Mouse (Mus musculus): ENCODE data around the gene Zdhhc5. TPM values are rescaled to one million over a fixed set of nuclear protein-coding genes. Genes with fewer than 3 reads are reported as not detected.

Zdhhc5 gene
- total and polyA plus RNA-seq, 3 experiments: 25.4 to 45.5 (median 37.7) TPM

DNA sequence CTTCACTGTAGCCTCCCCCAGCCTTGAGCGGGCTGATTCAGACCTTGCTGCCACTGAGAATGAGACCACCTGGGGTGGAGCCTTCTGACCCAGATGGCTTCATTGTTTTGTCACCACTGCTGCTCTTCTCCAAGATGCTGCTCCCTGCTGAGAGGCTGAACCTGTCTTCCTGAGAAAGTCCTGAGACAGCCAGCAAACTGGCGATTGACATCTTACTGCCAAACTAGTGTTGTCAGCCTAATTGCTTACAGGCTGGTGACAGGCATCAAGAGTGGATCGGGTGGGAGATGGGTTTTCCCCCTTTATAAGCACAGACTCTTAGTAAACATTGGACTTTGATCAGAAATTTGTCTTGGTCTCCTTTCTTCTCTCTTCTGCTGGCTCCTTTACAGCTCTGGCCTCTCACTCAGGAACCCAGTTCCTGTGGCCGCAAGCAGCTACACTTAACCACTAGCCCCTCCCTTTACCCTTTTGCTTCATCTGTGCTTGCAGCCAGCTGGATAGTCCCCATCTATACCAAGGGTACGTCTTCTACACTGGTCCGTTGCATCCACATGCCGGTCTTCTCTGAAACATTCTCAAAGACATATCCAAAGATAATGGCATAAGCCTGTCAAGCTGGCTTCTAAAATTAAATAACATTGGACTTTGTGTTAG lies 42.2 kb upstream of the Zdhhc5 start:
- dilution Hi-C loops (cut with MboI; ENCODE audit: extremely low pct_ligation_motif_present, extremely low pct_unique_long_range_greater_than_20kb, low sequenced_read_pairs) (no loop called here), in situ Hi-C loops (cut with MboI; ENCODE audit: low pct_ligation_motif_present, low pct_unique_long_range_greater_than_20kb, low sequenced_read_pairs) (no loop called here)

DNA sequence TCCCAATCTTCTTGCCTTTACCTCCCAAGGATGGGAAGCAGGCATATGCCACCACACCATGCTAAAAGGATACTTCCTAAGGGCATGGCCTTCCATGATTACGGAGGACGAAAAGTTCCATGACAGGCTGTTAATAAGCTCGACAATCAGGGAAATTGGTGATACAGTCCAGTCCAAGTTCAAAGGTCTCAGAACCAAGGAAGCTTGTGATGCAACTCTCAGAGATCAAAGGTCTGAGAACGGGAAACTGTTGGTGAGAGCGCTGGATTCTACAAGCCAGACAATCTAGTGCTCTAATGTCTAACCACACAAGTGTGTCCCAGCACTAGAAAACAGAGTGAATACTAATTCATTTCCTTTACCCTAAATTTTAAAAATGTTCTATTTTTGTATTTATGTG lies 41.3 kb upstream of the Zdhhc5 start:
- Histone ChIP-seq H3K9ac (ENCODE audit: insufficient read depth, low read depth) (no peak overlapping the region), H3K79me2 (replicated peaks; ENCODE audit: control insufficient read depth, extremely low read depth, insufficient read depth, poor library complexity, severe bottlenecking) (no peaks in the 10 kb centered on the region), H3K27ac (ENCODE audit: insufficient read depth, low read depth) (no peak overlapping the region), H3K27me3 (replicated peaks) (no peaks in the 10 kb centered on the region), H3K9me3 (replicated peaks; ENCODE audit: low read length) (no peaks in the 10 kb centered on the region), H3K4me1 (ENCODE audit: control insufficient read depth in 1 of 2, insufficient read depth in 2 of 2) (no peaks in the 10 kb centered on the region), H3K36me3 (replicated peaks in 1 of 2; ENCODE audit: control insufficient read depth in 1 of 2, insufficient read depth in 1 of 2, low read length in 1 of 2) (no peaks in the 10 kb centered on the region), H3K4me3 (replicated peaks in 1 of 3; ENCODE audit: low read depth in 2 of 3, low read length in 2 of 3, poor library complexity in 1 of 3) (no peak overlapping the region), H3K4me2 (ENCODE audit: insufficient read depth, low read depth, poor library complexity, severe bottlenecking) (no peak overlapping the region)
- TF ChIP-seq E2F4 (IDR thresholded peaks at IDR 0.05; ENCODE audit: insufficient replicate concordance, low read depth, low read length): no peak
- TF ChIP-seq USF2 (conservative IDR thresholded peaks at IDR 0.05; ENCODE audit: low read depth, low read length): no peak
- TF ChIP-seq SIN3A (IDR thresholded peaks at IDR 0.05; ENCODE audit: low read length): no peak
- no peak for TF ChIP-seq USF1 (IDR thresholded peaks at IDR 0.05; ENCODE audit: low read depth, low read length)
- no peak for TF ChIP-seq KAT2A (IDR thresholded peaks at IDR 0.05; ENCODE audit: insufficient replicate concordance, low read length)
- no peak for TF ChIP-seq MAFK (IDR thresholded peaks at IDR 0.05; ENCODE audit: insufficient replicate concordance, low read length)
- TF ChIP-seq POLR2A (IDR thresholded peaks at IDR 0.05; ENCODE audit: low read depth, low read length): no peak
- no peak for TF ChIP-seq RAD21 (IDR thresholded peaks at IDR 0.05; ENCODE audit: low read depth, low read length)
- TF ChIP-seq PAX5 (IDR thresholded peaks at IDR 0.05; ENCODE audit: low read length): no peak
- TF ChIP-seq ZC3H11A (IDR thresholded peaks at IDR 0.05; ENCODE audit: low read depth, low read length): no peak
- no peak for TF ChIP-seq ZNF384 (IDR thresholded peaks at IDR 0.05; ENCODE audit: low read depth, low read length)
- TF ChIP-seq EP300 (IDR thresholded peaks at IDR 0.05; ENCODE audit: low read length): no peak
- TF ChIP-seq NELFE (IDR thresholded peaks at IDR 0.05; ENCODE audit: low read depth, low read length): no peak
- no peak for TF ChIP-seq BHLHE40 (IDR thresholded peaks at IDR 0.05; ENCODE audit: low read depth, low read length)
- TF ChIP-seq ELF1 (IDR thresholded peaks at IDR 0.05; ENCODE audit: low read depth, low read length): no peak
- TF ChIP-seq MAX (IDR thresholded peaks at IDR 0.05; ENCODE audit: low read length): no peak
- no peak for TF ChIP-seq TBP (conservative IDR thresholded peaks at IDR 0.05; ENCODE audit: low read depth, low read length)
- no peak for TF ChIP-seq ZKSCAN1 (IDR thresholded peaks at IDR 0.05; ENCODE audit: borderline replicate concordance, low read depth, low read length)
- DNase-seq (ENCODE audit: extremely low read depth): no peak
- in situ Hi-C loops (cut with MboI; ENCODE audit: low pct_ligation_motif_present, low pct_unique_long_range_greater_than_20kb, low sequenced_read_pairs) (no loop called here), dilution Hi-C loops (cut with MboI; ENCODE audit: extremely low pct_ligation_motif_present, extremely low pct_unique_long_range_greater_than_20kb, low sequenced_read_pairs) (no loop called here)

More for the DNA sequence above, 42.2 kb upstream of the Zdhhc5 start:
- no peaks in the 10 kb centered on the region for H3K79me2 ChIP-seq (replicated peaks; ENCODE audit: control insufficient read depth, extremely low read depth, insufficient read depth, poor library complexity, severe bottlenecking)
- H3K27me3 ChIP-seq (replicated peaks): peaks cover 2% of the 10 kb centered on the region
- H3K9ac ChIP-seq (ENCODE audit: insufficient read depth, low read depth): no peak overlapping the region
- no peak overlapping the region for H3K4me3 ChIP-seq (replicated peaks in 1 of 3; ENCODE audit: low read depth in 2 of 3, low read length in 2 of 3, poor library complexity in 1 of 3)
- no peak overlapping the region for H3K4me2 ChIP-seq (ENCODE audit: insufficient read depth, low read depth, poor library complexity, severe bottlenecking)
- TF ChIP-seq POLR2A (IDR thresholded peaks at IDR 0.05; ENCODE audit: low read depth, low read length) (no peak), SMC3 (IDR thresholded peaks at IDR 0.05; ENCODE audit: low read depth, low read length) (no peak), TBP (conservative IDR thresholded peaks at IDR 0.05; ENCODE audit: low read depth, low read length) (no peak), ZMIZ1 (IDR thresholded peaks at IDR 0.05; ENCODE audit: low read depth, low read length) (no peak), NELFE (IDR thresholded peaks at IDR 0.05; ENCODE audit: low read depth, low read length) (no peak), UBTF (IDR thresholded peaks at IDR 0.05; ENCODE audit: low read depth, low read length) (no peak), USF2 (conservative IDR thresholded peaks at IDR 0.05; ENCODE audit: low read depth, low read length) (no peak), ETS1 (conservative IDR thresholded peaks at IDR 0.05; ENCODE audit: low read depth, low read length) (no peak), CHD2 (IDR thresholded peaks at IDR 0.05; ENCODE audit: low read length) (no peak), RCOR1 (conservative IDR thresholded peaks at IDR 0.05; ENCODE audit: low read depth, low read length) (no peak), SIN3A (IDR thresholded peaks at IDR 0.05; ENCODE audit: low read length) (no peak), TCF12 (IDR thresholded peaks at IDR 0.05; ENCODE audit: low read depth, low read length) (no peak), MAZ (IDR thresholded peaks at IDR 0.05; ENCODE audit: low read depth, low read length) (no peak), JUND (conservative IDR thresholded peaks at IDR 0.05; ENCODE audit: low read depth, low read length) (no peak), MYC (IDR thresholded peaks at IDR 0.05; ENCODE audit: low read depth, low read length) (no peak)
- H3K36me3 ChIP-seq (replicated peaks in 1 of 2; ENCODE audit: control insufficient read depth in 1 of 2, insufficient read depth in 1 of 2, low read length in 1 of 2): no peaks in the 10 kb centered on the region
- H3K27ac ChIP-seq (ENCODE audit: insufficient read depth, low read depth): no peak overlapping the region
- 0 out of 4 replicates have a peak, but pooled peaks cover 0 to 4% of the 10 kb centered on the region in 2 experiments for H3K4me1 ChIP-seq (ENCODE audit: control insufficient read depth in 1 of 2, insufficient read depth in 2 of 2)
- H3K9me3 ChIP-seq (replicated peaks; ENCODE audit: low read length): no peaks in the 10 kb centered on the region
- DNase-seq (ENCODE audit: extremely low read depth): no peak

Measured in CH12.LX (cell line).